Mouse (Mus musculus): ENCODE results near the gene Myb. TPM values are rescaled to one million over a fixed set of nuclear protein-coding genes. Genes with fewer than 3 reads are reported as not detected.

Myb gene
- total RNA-seq (2017): 9.9 to 15.6 TPM (median 14.3 TPM) in 3 replicates

- no peak for ATAC-seq (replicated peaks; ENCODE audit: insufficient number of reproducible peaks, low FRiP score, low TSS enrichment, poor library complexity, severe bottlenecking)
Observed at GRCm38 (mm10) chr10:21160537-21161358, at the start of gene Myb. Gene Myb, minus strand, starts transcription at chr10:21160984.

GRCm38 (mm10) chr10:21207378-21207777 lies 46.6 kb upstream of the Myb start:
- ATAC-seq (replicated peaks; ENCODE audit: insufficient number of reproducible peaks, low FRiP score, low TSS enrichment, poor library complexity, severe bottlenecking): no peak

- no peak for ATAC-seq (replicated peaks; ENCODE audit: insufficient number of reproducible peaks, low FRiP score, low TSS enrichment, poor library complexity, severe bottlenecking)
Observed at GRCm38 (mm10) chr10:21206232-21206631, 45.4 kb upstream of the Myb start.

GRCm38 (mm10) chr10:21204496-21205085 lies 43.8 kb upstream of the Myb start:
- peak; percentile 65 for ATAC-seq (replicated peaks; ENCODE audit: insufficient number of reproducible peaks, low FRiP score, low TSS enrichment, poor library complexity, severe bottlenecking)

- no peak for ATAC-seq (replicated peaks; ENCODE audit: insufficient number of reproducible peaks, low FRiP score, low TSS enrichment, poor library complexity, severe bottlenecking)
Observed at GRCm38 (mm10) chr10:21203886-21204285, 43.1 kb upstream of the Myb start.

GRCm38 (mm10) chr10:21203461-21203860 lies 42.7 kb upstream of the Myb start:
- ATAC-seq (replicated peaks; ENCODE audit: insufficient number of reproducible peaks, low FRiP score, low TSS enrichment, poor library complexity, severe bottlenecking): no peak

GRCm38 (mm10) chr10:21200761-21201160 lies 40.0 kb upstream of the Myb start:
- ATAC-seq (replicated peaks; ENCODE audit: insufficient number of reproducible peaks, low FRiP score, low TSS enrichment, poor library complexity, severe bottlenecking): no peak

- ATAC-seq (replicated peaks; ENCODE audit: insufficient number of reproducible peaks, low FRiP score, low TSS enrichment, poor library complexity, severe bottlenecking): no peak
Observed at GRCm38 (mm10) chr10:21200322-21200721, 39.5 kb upstream of the Myb start.

- no peak; the same call in 1 of the 2 replicates for ATAC-seq (replicated peaks; ENCODE audit: insufficient number of reproducible peaks, low FRiP score, low TSS enrichment, poor library complexity, severe bottlenecking)
Observed at GRCm38 (mm10) chr10:21196646-21197116, 35.9 kb upstream of the Myb start.

- ATAC-seq (replicated peaks; ENCODE audit: insufficient number of reproducible peaks, low FRiP score, low TSS enrichment, poor library complexity, severe bottlenecking): no peak
Observed at GRCm38 (mm10) chr10:21195597-21195996, 34.8 kb upstream of the Myb start.

GRCm38 (mm10) chr10:21193935-21194505 lies 33.2 kb upstream of the Myb start:
- no peak for ATAC-seq (replicated peaks; ENCODE audit: insufficient number of reproducible peaks, low FRiP score, low TSS enrichment, poor library complexity, severe bottlenecking)

- ATAC-seq (replicated peaks; ENCODE audit: insufficient number of reproducible peaks, low FRiP score, low TSS enrichment, poor library complexity, severe bottlenecking): no peak
Observed at GRCm38 (mm10) chr10:21193088-21193934, 32.5 kb upstream of the Myb start.

GRCm38 (mm10) chr10:21192436-21192835 lies 31.7 kb upstream of the Myb start:
- ATAC-seq (replicated peaks; ENCODE audit: insufficient number of reproducible peaks, low FRiP score, low TSS enrichment, poor library complexity, severe bottlenecking): peak; percentile 40; the same call in 1 of the 2 replicates

- no peak for ATAC-seq (replicated peaks; ENCODE audit: insufficient number of reproducible peaks, low FRiP score, low TSS enrichment, poor library complexity, severe bottlenecking)
Observed at GRCm38 (mm10) chr10:21189756-21190397, 29.1 kb upstream of the Myb start.

GRCm38 (mm10) chr10:21189275-21189601 lies 28.5 kb upstream of the Myb start:
- no peak for ATAC-seq (replicated peaks; ENCODE audit: insufficient number of reproducible peaks, low FRiP score, low TSS enrichment, poor library complexity, severe bottlenecking)

- no peak for ATAC-seq (replicated peaks; ENCODE audit: insufficient number of reproducible peaks, low FRiP score, low TSS enrichment, poor library complexity, severe bottlenecking)
Observed at GRCm38 (mm10) chr10:21188564-21189274, 27.9 kb upstream of the Myb start.

GRCm38 (mm10) chr10:21187847-21188246 lies 27.1 kb upstream of the Myb start:
- no peak for ATAC-seq (replicated peaks; ENCODE audit: insufficient number of reproducible peaks, low FRiP score, low TSS enrichment, poor library complexity, severe bottlenecking)

- peak; percentile 37; the same call in 1 of the 2 replicates for ATAC-seq (replicated peaks; ENCODE audit: insufficient number of reproducible peaks, low FRiP score, low TSS enrichment, poor library complexity, severe bottlenecking)
Observed at GRCm38 (mm10) chr10:21186733-21187132, 25.9 kb upstream of the Myb start.

Measured in monocyte, adult 5-6 weeks (primary cell).